In the genomic region with DNA sequence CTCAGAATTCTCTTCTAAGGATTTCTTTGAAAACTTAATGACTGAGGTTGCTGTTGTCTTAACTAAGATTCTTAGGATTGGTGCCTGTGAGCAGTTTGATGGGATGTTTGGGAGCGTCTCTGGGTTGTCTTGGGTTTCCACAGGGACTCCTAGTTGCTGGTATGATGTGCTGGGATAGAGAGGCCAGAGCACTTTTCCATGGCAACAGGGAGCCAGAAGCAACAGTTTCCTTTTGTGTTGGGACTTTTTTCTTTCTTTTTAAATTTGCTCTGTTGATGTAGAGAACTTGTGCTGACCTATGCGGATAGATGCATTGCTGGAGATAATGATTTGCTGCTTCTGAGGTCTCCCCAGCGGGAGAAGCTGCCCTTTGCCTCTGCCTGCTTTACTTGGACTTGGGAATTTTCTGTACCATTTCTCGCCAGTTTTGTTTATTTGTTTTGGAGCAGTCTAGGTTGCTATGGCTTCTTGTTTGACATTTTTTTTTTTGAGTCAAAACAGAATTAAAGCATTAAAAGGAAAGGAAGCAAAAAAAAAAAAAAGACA, we compare ENCODE assay signal across 12 mouse cellular contexts. TPM values are rescaled to one million over a fixed set of nuclear protein-coding genes. Genes with fewer than 3 reads are reported as not detected.
DNase-seq lines count a peak whose midpoint lies in the region; ATAC-seq and TF ChIP-seq lines count a peak whose summit lies in the region.
"Had no signal": no experiment of that assay in that cellular context is flagged by ENCODE, and none has a peak within 500 bp of the region (broad histone marks: within the 10 kb centered on the region; RNA-seq: fewer than 3 reads in every experiment).

No protein-coding gene starts in this region.

- H3K36me3 ChIP-seq in liver, adult 2 months (ENCODE audit: control insufficient read depth, insufficient read depth, low read length) = no peaks in the 10 kb centered on the region
- H3K36me3 ChIP-seq in liver, embryonic 11.5 days (ENCODE audit: control insufficient read depth, insufficient read depth, low read length) = no peaks in the 10 kb centered on the region
- H3K36me3 ChIP-seq in hindbrain, embryonic 11.5 days (ENCODE audit: control insufficient read depth, insufficient read depth, low read length) = no peaks in the 10 kb centered on the region
- H3K36me3 ChIP-seq in neural tube, embryonic 14.5 days (ENCODE audit: control insufficient read depth, insufficient read depth, low read length) = no peaks in the 10 kb centered on the region
- no peaks in the 10 kb centered on the region for H3K36me3 ChIP-seq in forebrain, embryonic 16.5 days (ENCODE audit: control insufficient read depth, insufficient read depth)

- no peak overlapping the region for H3K27ac ChIP-seq in liver, adult 2 months (replicated peaks; ENCODE audit: insufficient read depth, low read depth, low read length)
- no peak overlapping the region for H3K27ac ChIP-seq in liver, embryonic 11.5 days (ENCODE audit: low read depth, low read length)
- H3K27ac ChIP-seq in hindbrain, embryonic 11.5 days (ENCODE audit: low read depth, low read length) = no peak overlapping the region
- no peak overlapping the region; the same call in 1 of the 2 replicates for H3K27ac ChIP-seq in neural tube, embryonic 14.5 days (ENCODE audit: low read depth, low read length)
- H3K27ac ChIP-seq in forebrain, embryonic 16.5 days (ENCODE audit: low read length) = no peak overlapping the region
- H3K27ac ChIP-seq: macrophage had no signal

- ATAC-seq in liver, embryonic 11.5 days (replicated peaks; ENCODE audit: low FRiP score) = no peak
- no peak for ATAC-seq in hindbrain, embryonic 11.5 days (ENCODE audit: low FRiP score)
- peak; percentile 54; the same call in 1 of the 2 replicates for ATAC-seq in neural tube, embryonic 14.5 days (ENCODE audit: low read depth)
- ATAC-seq in forebrain, embryonic 16.5 days = no peak

- no peaks in the 10 kb centered on the region for H3K9me3 ChIP-seq in liver, embryonic 11.5 days (ENCODE audit: control insufficient read depth, low read length)
- no peaks in the 10 kb centered on the region for H3K9me3 ChIP-seq in hindbrain, embryonic 11.5 days (ENCODE audit: control insufficient read depth, low read length)
- no peaks in the 10 kb centered on the region for H3K9me3 ChIP-seq in neural tube, embryonic 14.5 days (ENCODE audit: control insufficient read depth, low read length)
- H3K9me3 ChIP-seq in forebrain, embryonic 16.5 days (ENCODE audit: control insufficient read depth, low read length) = no peaks in the 10 kb centered on the region

- H3K4me2 ChIP-seq in liver, embryonic 11.5 days = no peak overlapping the region
- no peak overlapping the region for H3K4me2 ChIP-seq in hindbrain, embryonic 11.5 days (replicated peaks; ENCODE audit: low read depth, low read length)
- H3K4me2 ChIP-seq in neural tube, embryonic 14.5 days (ENCODE audit: low read depth, low read length) = peak overlapping the region; percentile 45
- H3K4me2 ChIP-seq in forebrain, embryonic 16.5 days (ENCODE audit: low read length) = no peak overlapping the region
- H3K4me2 ChIP-seq: heart, embryonic 11.5 days had no signal

- H3K27me3 ChIP-seq in liver, adult 2 months (ENCODE audit: control insufficient read depth, insufficient read depth, low read length) = no peaks in the 10 kb centered on the region
- no peaks in the 10 kb centered on the region for H3K27me3 ChIP-seq in liver, embryonic 11.5 days (replicated peaks; ENCODE audit: control insufficient read depth, insufficient read depth, low read length)
- no peaks in the 10 kb centered on the region for H3K27me3 ChIP-seq in hindbrain, embryonic 11.5 days (ENCODE audit: control insufficient read depth, insufficient read depth, low read length)
- H3K27me3 ChIP-seq in neural tube, embryonic 14.5 days (ENCODE audit: control insufficient read depth, insufficient read depth, low read length) = no peaks in the 10 kb centered on the region
- no peaks in the 10 kb centered on the region for H3K27me3 ChIP-seq in forebrain, embryonic 16.5 days (replicated peaks; ENCODE audit: control insufficient read depth, insufficient read depth, low read length)

- no peak overlapping the region for H3K9ac ChIP-seq in liver, adult 2 months (ENCODE audit: low read depth, low read length)
- no peak overlapping the region for H3K9ac ChIP-seq in liver, embryonic 11.5 days (ENCODE audit: low read depth, low read length)
- H3K9ac ChIP-seq in hindbrain, embryonic 11.5 days (ENCODE audit: low read depth, low read length) = no peak overlapping the region
- no peak overlapping the region for H3K9ac ChIP-seq in neural tube, embryonic 14.5 days (replicated peaks; ENCODE audit: low read depth, low read length)
- H3K9ac ChIP-seq in forebrain, embryonic 16.5 days (replicated peaks; ENCODE audit: low read depth, low read length) = no peak overlapping the region

- TF ChIP-seq CTCF in liver, adult 2 months (IDR thresholded peaks at IDR 0.05; ENCODE audit: low read depth, low read length) = no peak

- H3K4me1 ChIP-seq in liver, adult 2 months (ENCODE audit: control insufficient read depth, insufficient read depth, low read length) = peaks cover 18% of the 10 kb centered on the region
- no peaks in the 10 kb centered on the region for H3K4me1 ChIP-seq in liver, embryonic 11.5 days (replicated peaks; ENCODE audit: control insufficient read depth, insufficient read depth, low read length)
- H3K4me1 ChIP-seq in hindbrain, embryonic 11.5 days (replicated peaks; ENCODE audit: control insufficient read depth, insufficient read depth, low read length) = peaks cover 2% of the 10 kb centered on the region
- no peaks in the 10 kb centered on the region for H3K4me1 ChIP-seq in neural tube, embryonic 14.5 days (ENCODE audit: control insufficient read depth, insufficient read depth, low read length)
- no peaks in the 10 kb centered on the region for H3K4me1 ChIP-seq in forebrain, embryonic 16.5 days (replicated peaks; ENCODE audit: control insufficient read depth, insufficient read depth, low read length)

- no peak for TF ChIP-seq POLR2A in liver, adult 2 months (IDR thresholded peaks at IDR 0.05; ENCODE audit: extremely low read depth, insufficient read depth, low read length)

- H3K79me2 ChIP-seq in liver, adult 2 months (ENCODE audit: control insufficient read depth, insufficient read depth, low read length) = no peaks in the 10 kb centered on the region

- peak; percentile 75 for DNase-seq in liver, adult 2 months (ENCODE audit: extremely low read depth, low read depth, low spot score)
- no peak for DNase-seq in liver, embryonic 11.5 days (ENCODE audit: low spot score)
- peak; percentile 13 for DNase-seq in hindbrain, embryonic 11.5 days (ENCODE audit: low spot score)
- peak; percentile 53 for DNase-seq in kidney, postnatal 10 days
- no peak for DNase-seq in layer of hippocampus, postnatal 25 days (ENCODE audit: extremely low spot score in 1 of 2, low spot score in 1 of 2)
- DNase-seq in thymus, adult 18-20 months = no peak

- no peak overlapping the region for H3K4me3 ChIP-seq in liver, adult 2 months (ENCODE audit: insufficient read depth, low read depth, low read length)
- no peak overlapping the region for H3K4me3 ChIP-seq in liver, embryonic 11.5 days (ENCODE audit: low read depth, low read length)
- H3K4me3 ChIP-seq in hindbrain, embryonic 11.5 days (ENCODE audit: low read depth, low read length) = no peak overlapping the region
- no peak overlapping the region for H3K4me3 ChIP-seq in neural tube, embryonic 14.5 days (ENCODE audit: low read depth, low read length)
- H3K4me3 ChIP-seq in forebrain, embryonic 16.5 days (replicated peaks; ENCODE audit: low read length) = no peak overlapping the region

- WGBS in liver, adult 2 months = 28% methylated on average over 4 of the region's 4 CpGs
- WGBS in liver, embryonic 11.5 days = 63% methylated on average over 4 of the region's 4 CpGs
- 44% methylated on average over 4 of the region's 4 CpGs for WGBS in hindbrain, embryonic 11.5 days
- 22% methylated on average over 4 of the region's 4 CpGs for WGBS in neural tube, embryonic 14.5 days
- 54% methylated on average over 4 of the region's 4 CpGs for WGBS in forebrain, embryonic 16.5 days

RNA-seq across cellular contexts. Expression of a gene that starts 0.7 kb away (rescaled TPM):
- 0.13 TPM in 1 of 2 replicates, not detected in the other for total RNA-seq in liver, adult 2 months (2014; rRNA removed)
- polyA plus RNA-seq in liver, adult 2 months (2012; rRNA removed) = 0.05 TPM in 2 replicates
- polyA plus RNA-seq in liver, embryonic 11.5 days (2014; fragmentation: Nextera tagmentation; extraction: Ambion mirVana) = 0.69 and 0.96 TPM in 2 replicates
- 9.0 and 10.9 TPM in 2 replicates for polyA plus RNA-seq in hindbrain, embryonic 11.5 days (2014; fragmentation: Nextera tagmentation; extraction: Ambion mirVana)
- polyA plus RNA-seq in neural tube, embryonic 14.5 days (2014; fragmentation: Nextera tagmentation; extraction: Ambion mirVana) = 21.2 and 23.6 TPM in 2 replicates
- not detected for total RNA-seq in layer of hippocampus, postnatal 25 days (2021)
- 0.18 and 1.8 TPM in 2 replicates for polyA plus RNA-seq in forebrain, embryonic 16.5 days (2015; fragmentation: Nextera tagmentation; extraction: Ambion mirVana)
- polyA plus RNA-seq: macrophage had no signal

RNA-seq across cellular contexts. Expression of a gene that starts 28.7 kb away (rescaled TPM):
- total RNA-seq in liver, adult 2 months (2014; rRNA removed) = 103 and 119 TPM in 2 replicates
- 66.4 and 73.2 TPM in 2 replicates for polyA plus RNA-seq in liver, adult 2 months (2012; rRNA removed)
- polyA plus RNA-seq in liver, embryonic 11.5 days (2014; fragmentation: Nextera tagmentation; extraction: Ambion mirVana) = 15.9 and 17.9 TPM in 2 replicates
- polyA plus RNA-seq in hindbrain, embryonic 11.5 days (2014; fragmentation: Nextera tagmentation; extraction: Ambion mirVana) = 10.1 and 15.4 TPM in 2 replicates
- polyA plus RNA-seq in neural tube, embryonic 14.5 days (2014; fragmentation: Nextera tagmentation; extraction: Ambion mirVana) = 14.2 TPM in 2 replicates
- total RNA-seq in layer of hippocampus, postnatal 25 days (2021) = 10 to 100 TPM; 10.5 to 11.6 TPM
- polyA plus RNA-seq in forebrain, embryonic 16.5 days (2015; fragmentation: Nextera tagmentation; extraction: Ambion mirVana) = 8.2 and 8.5 TPM in 2 replicates

RNA-seq across cellular contexts. Expression of a gene that starts 47.7 kb away (rescaled TPM):
- under 0.01 TPM in 1 of 2 replicates, not detected in the other for total RNA-seq in liver, adult 2 months (2014; rRNA removed)
- 0.02 and 0.04 TPM in 2 replicates for polyA plus RNA-seq in liver, adult 2 months (2012; rRNA removed)
- 0.05 and 0.09 TPM in 2 replicates for polyA plus RNA-seq in liver, embryonic 11.5 days (2014; fragmentation: Nextera tagmentation; extraction: Ambion mirVana)
- polyA plus RNA-seq in hindbrain, embryonic 11.5 days (2014; fragmentation: Nextera tagmentation; extraction: Ambion mirVana) = 0.31 and 0.36 TPM in 2 replicates
- polyA plus RNA-seq in neural tube, embryonic 14.5 days (2014; fragmentation: Nextera tagmentation; extraction: Ambion mirVana) = 0.07 TPM in 1 of 2 replicates, not detected in the other
- total RNA-seq in layer of hippocampus, postnatal 25 days (2021) = not detected
- polyA plus RNA-seq in forebrain, embryonic 16.5 days (2015; fragmentation: Nextera tagmentation; extraction: Ambion mirVana) = 0.06 TPM in 1 of 2 replicates, not detected in the other
- polyA plus RNA-seq: large intestine, adult 2 months; limb, embryonic 11.5 days; macrophage had no signal

Comparison
In these comparisons a context has a peak if more than half of its experiments do, and no peak if none do; other contexts are left out.
1. DNase-seq: peak in liver, adult 2 months (single experiment), hindbrain, embryonic 11.5 days (single experiment) and kidney, postnatal 10 days (single experiment); none in liver, embryonic 11.5 days (single experiment), layer of hippocampus, postnatal 25 days (0 of 2) and thymus, adult 18-20 months (0 of 2).